Mouse (Mus musculus) neural tube, embryonic 12.5 days (tissue): ENCODE data around the gene Fam32a. TPM values are rescaled to one million over a fixed set of nuclear protein-coding genes. Genes with fewer than 3 reads are reported as not detected.

Experiments used
- ATAC-seq: fragments of 200-750 bp; cut with Nextera tagmentation; 2 replicates; pipeline ENCODE4 v1.8.0; 2017; ENCODE audit warnings: low read depth, mild to moderate bottlenecking, moderate TSS enrichment, moderate library complexity; ENCODE audit not compliant: low FRiP score
- H3K27ac ChIP-seq: fragments of 300-500 bp; sonication (generic); 2 replicates; pipeline ENCODE4 v1.5.1; 2016
- H3K27me3 ChIP-seq: fragments of 300-500 bp; sonication (generic); replicated peaks from 2 replicates; pipeline ENCODE4 v1.6.1; 2016; ENCODE audit warnings: mild to moderate bottlenecking
- H3K36me3 ChIP-seq: fragments of 300-500 bp; sonication (generic); 2 replicates; pipeline ENCODE4 v1.6.1; 2016; ENCODE audit warnings: mild to moderate bottlenecking
- H3K4me1 ChIP-seq: fragments of 300-500 bp; sonication (generic); 2 replicates; pipeline ENCODE4 v1.6.1; 2016
- H3K4me2 ChIP-seq: fragments of 300-500 bp; sonication (generic); replicated peaks from 2 replicates; pipeline ENCODE4 v1.6.1; 2016; ENCODE audit warnings: mild to moderate bottlenecking
- H3K4me3 ChIP-seq: fragments of 300-500 bp; sonication (generic); 2 replicates; pipeline ENCODE4 v1.5.1; 2016
- H3K9ac ChIP-seq: fragments of 300-500 bp; sonication (generic); 2 replicates; pipeline ENCODE4 v1.6.1; 2016; ENCODE audit warnings: mild to moderate bottlenecking
- H3K9me3 ChIP-seq: fragments of 300-500 bp; sonication (generic); 2 replicates; pipeline ENCODE4 v1.6.1; 2016; ENCODE audit warnings: mild to moderate bottlenecking
- WGBS: fragments of 180-500 bp; shearing (Covaris S2); methylation state at CpG from one replicate; pipeline ENCODE4 v1.1.7; 2016; 5-methylcytosine and 5-hydroxymethylcytosine counted together
- polyA plus RNA-seq: library from polyadenylated mRNA; unstranded; fragments of >200 nt; fragmentation: Nextera tagmentation; extraction: Ambion mirVana; gene quantifications from 2 replicates; pipeline ENCODE4 v1.2.1, GENCODE M21; 2016

The Fam32a gene
- polyA plus RNA-seq = 83.4 and 88.8 TPM in 2 replicates

DNA sequence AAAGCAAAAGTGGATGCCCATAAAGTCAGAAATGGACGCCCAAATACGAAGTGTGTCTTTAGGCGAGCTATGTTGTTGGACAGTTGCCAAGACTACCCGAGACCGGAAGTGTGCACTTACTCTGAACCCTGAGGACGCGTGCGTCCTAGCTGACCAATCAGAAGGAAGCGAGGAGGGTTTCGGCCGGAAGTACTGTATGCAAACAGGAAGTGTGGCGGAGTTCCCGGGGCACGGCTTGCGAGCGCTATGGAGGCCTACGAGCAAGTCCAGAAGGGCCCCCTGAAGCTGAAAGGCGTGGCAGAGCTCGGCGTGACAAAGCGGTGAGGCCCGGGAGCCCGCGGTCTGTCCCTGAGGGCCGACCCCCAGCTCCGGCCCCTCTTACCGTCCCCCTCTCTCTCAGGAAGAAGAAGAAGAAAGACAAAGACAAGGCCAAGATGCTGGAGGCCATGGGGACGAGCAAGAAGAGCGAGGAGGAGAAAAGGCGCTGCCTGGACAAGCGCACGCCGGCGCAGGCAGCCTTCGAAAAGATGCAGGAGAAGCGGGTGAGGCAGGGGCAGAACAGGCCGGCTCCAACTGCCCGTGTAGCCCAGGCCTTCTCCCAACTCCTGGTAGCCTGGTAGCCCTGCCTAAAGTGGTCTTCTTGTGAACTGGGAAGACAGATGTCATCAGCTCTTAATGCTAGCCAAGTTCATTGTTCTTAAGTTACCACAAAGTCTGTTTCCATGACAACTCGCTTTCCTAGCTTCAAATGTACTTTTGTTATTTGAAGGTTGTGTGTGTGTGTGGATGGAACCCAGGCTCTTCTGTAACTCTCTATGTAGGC lies at the start of gene Fam32a:
Fam32a (plus strand) TSS at position 190 of the 823 bp plus-strand sequence.
- H3K4me2 ChIP-seq = peak within 1 kb of the TSS; percentile 91
- ATAC-seq = peak; percentile 98
- peak within 1 kb of the TSS; percentile 68 for H3K9ac ChIP-seq
- H3K27me3 ChIP-seq = peaks cover 5% of the 10 kb centered on the region; the same call in 1 of the 2 replicates
- H3K27ac ChIP-seq = 0 out of 2 replicates have a peak within 1 kb of the TSS, but pooled peaks have one; percentile 13
- H3K9me3 ChIP-seq = no peaks in the 10 kb centered on the region
- 15% methylated on average over 39 of the region's 39 CpGs for WGBS
- H3K36me3 ChIP-seq = peaks cover 31% of the 10 kb centered on the region
- peak within 1 kb of the TSS; percentile 77 for H3K4me3 ChIP-seq
- H3K4me1 ChIP-seq = peaks cover 16% of the 10 kb centered on the region

DNA sequence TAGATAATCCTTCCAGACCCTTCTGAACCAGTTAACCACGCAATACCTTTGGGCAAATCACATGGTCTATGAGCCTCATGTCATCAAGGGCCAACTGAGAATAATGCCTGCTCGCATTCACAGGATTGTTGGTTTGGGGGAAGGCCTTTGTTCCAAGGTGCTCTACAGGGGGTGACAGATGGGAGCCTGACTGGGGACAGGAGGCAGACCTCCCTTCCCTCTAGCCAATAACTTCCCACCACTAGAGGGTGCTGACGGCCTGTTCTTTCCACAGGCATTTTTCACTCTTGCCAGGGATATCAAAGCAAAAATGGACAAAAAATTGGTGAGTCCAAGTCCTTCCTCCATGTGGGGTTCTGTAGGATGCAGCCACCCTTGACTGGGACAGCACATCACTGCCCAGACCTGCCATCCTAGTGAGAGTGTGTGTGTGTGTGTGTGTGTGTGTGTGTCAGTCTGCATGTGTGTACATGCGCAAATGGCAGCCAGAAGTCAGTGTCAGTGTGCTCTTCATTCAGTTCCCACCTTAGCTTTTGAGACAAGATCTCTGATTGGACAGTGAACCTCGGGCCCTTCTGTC lies 42.1 kb upstream of the Fam32a start:
- ATAC-seq = peak; percentile 69
- Histone ChIP-seq H3K4me3 (no peak overlapping the region), H3K27ac (no peak overlapping the region), H3K4me2 (no peak overlapping the region), H3K4me1 (no peaks in the 10 kb centered on the region), H3K27me3 (no peaks in the 10 kb centered on the region), H3K9me3 (no peaks in the 10 kb centered on the region), H3K36me3 (peaks cover 94% of the 10 kb centered on the region), H3K9ac (no peak overlapping the region)
- WGBS = 56% methylated on average over 5 of the region's 5 CpGs

DNA sequence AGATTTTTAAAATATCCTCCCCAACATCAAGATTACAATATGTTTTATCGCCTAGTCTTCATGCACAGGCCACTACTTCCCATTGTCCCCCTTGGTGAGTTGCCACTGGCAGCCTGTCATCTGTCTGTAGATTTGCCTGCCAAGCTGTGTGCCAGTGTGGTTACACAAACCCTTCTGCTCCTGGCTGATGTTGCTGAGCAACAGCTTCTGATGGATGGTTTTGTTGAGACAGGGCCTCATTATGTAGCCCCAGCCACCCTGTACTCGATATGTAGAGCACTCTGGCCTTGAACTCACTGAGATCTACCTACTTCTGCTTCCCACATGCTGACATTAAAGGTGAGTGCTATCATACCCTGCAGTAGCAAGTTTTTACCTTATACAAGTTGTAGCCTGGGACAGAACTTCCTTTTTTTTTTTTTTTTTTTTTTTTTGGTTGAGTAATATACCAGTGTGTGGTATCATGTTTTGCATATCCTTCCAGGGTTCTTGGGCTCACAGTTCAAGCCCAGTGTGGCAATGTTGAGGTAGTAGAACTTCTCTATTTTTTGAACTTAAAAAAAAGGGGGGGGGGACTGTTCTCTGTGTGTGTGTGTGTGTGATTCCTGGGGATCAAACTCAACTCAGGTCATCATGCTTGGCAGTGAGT lies 35.9 kb upstream of the Fam32a start:
- H3K27ac ChIP-seq = no peak overlapping the region
- no peaks in the 10 kb centered on the region for H3K9me3 ChIP-seq
- H3K27me3 ChIP-seq = no peaks in the 10 kb centered on the region
- no peak overlapping the region for H3K4me2 ChIP-seq
- H3K9ac ChIP-seq = no peak overlapping the region
- H3K36me3 ChIP-seq = peaks cover 32% of the 10 kb centered on the region
- no peak overlapping the region for H3K4me3 ChIP-seq
- H3K4me1 ChIP-seq = no peaks in the 10 kb centered on the region
- no peak for ATAC-seq
- WGBS = 84% methylated on average over 2 of the region's 2 CpGs

DNA sequence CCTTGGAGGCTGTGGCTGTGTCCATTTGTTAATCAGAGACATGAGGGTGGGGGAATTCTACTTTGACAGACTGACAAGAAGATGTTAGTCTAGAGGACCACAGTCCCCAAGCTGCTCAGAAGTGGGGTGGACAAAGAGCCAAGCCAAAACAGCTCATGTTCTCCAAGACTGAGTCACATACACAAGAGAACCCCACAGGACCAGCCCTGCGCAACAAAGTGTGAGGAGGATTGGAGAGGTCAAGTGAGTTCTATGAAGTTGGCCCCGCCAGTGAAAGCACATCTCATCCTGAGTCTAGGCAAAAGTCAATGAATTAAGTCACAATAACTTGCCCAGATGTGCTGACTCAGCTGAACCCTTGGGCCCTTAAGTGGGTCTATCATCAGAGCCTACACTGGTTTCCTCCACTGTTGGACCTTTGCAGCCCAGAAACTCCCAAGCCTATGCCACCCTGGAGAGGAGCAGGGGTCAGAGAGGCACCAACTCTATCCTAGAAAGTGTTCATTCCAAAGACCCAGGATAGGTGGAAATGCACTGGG lies 31.7 kb upstream of the Fam32a start:
- no peak overlapping the region for H3K4me3 ChIP-seq
- WGBS = 81% methylated on average over 2 of the region's 2 CpGs
- no peaks in the 10 kb centered on the region for H3K27me3 ChIP-seq

DNA sequence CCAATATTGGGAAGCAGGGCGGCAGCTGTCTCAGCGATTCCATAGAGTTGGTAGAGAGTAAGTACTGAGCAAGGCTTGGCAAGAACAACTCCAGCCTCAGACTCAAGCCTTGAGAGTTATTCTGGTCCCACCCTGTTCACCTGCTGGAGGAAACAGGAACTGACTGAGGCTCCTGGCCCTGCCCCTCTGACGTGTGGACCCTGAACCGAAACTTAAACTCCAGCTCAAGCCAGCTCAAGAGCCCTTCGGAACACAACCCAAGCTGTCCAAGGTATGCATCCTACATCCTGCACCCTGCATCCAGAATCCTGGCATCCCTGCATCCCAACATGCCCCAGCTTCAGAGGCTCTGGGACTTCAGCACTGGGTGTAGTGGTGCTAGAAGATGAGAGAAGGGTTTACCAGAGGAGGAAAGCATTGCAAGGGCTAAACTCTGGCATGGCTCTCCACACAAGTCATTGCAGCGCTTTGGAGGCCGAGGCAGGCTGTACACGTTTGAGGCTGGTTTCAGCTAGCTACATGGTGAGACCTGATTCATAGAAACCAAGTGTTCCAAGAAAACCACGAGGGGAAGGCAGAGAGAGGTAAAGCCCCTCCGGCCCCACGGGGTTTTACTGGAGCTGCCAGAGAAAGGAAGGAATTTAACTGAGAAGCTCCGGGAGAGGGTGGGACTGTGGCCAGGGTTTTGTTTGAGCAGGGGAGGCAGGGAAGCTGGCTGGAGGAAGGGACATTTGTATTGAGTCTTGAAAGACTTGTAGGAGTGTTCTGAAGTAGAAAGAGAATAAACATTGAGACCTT lies 29.9 kb upstream of the Fam32a start, which contains the start of gene Hsh2d:
Hsh2d (plus strand) TSS at position 222 of the 798 bp plus-strand sequence.
- Histone ChIP-seq H3K4me1 (no peaks in the 10 kb centered on the region), H3K9ac (no peak within 1 kb of the TSS), H3K27me3 (no peaks in the 10 kb centered on the region), H3K9me3 (no peaks in the 10 kb centered on the region), H3K36me3 (no peaks in the 10 kb centered on the region), H3K27ac (no peak within 1 kb of the TSS), H3K4me2 (no peak within 1 kb of the TSS), H3K4me3 (no peak within 1 kb of the TSS)
- WGBS = 73% methylated on average over 12 of the region's 12 CpGs
- no peak for ATAC-seq

More for the DNA sequence above, 31.7 kb upstream of the Fam32a start:
- Histone ChIP-seq H3K9ac (no peak overlapping the region), H3K36me3 (no peaks in the 10 kb centered on the region), H3K4me1 (no peaks in the 10 kb centered on the region), H3K9me3 (no peaks in the 10 kb centered on the region), H3K4me2 (no peak overlapping the region), H3K27ac (no peak overlapping the region)
- no peak for ATAC-seq

DNA sequence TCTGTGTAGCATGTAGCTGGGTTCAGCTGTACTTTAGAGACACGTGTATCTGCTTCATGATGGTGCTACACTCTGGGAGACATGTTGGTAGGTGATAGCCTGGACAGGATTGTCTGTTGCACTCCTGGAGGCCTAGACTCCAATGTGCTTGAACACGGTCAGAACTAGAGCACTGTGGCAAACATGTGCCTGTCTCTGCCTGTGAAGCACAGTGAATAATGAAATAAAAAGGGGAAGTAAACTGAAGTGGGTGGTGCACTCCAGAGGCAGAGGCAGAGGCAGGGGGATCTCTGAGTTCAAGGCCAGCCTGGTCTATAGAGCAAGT lies 29.4 kb upstream of the Fam32a start:
- Histone ChIP-seq H3K4me2 (no peak overlapping the region), H3K4me1 (no peaks in the 10 kb centered on the region), H3K27me3 (no peaks in the 10 kb centered on the region), H3K9ac (no peak overlapping the region), H3K4me3 (no peak overlapping the region), H3K27ac (no peak overlapping the region), H3K9me3 (no peaks in the 10 kb centered on the region), H3K36me3 (no peaks in the 10 kb centered on the region)
- no peak for ATAC-seq
- 84% methylated on average over 2 of the region's 2 CpGs for WGBS

DNA sequence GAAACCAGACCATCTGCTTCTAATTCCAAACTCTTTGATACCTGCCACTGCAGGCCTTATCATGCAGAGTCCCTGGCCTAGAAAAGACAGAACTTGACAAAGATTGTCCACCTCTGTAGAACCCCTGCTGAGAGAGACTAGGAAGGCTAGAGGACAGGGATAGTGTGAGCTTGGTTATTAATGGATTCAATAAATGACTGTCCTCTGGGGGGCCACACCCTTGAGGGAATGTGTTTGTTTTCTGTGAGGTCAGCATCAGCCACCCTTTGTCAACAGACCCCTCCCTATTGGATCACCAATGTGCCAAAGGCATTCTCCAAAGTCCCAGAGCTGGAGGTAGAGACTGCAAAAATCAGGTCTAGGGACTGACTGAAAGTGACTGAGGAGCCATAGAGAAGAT lies 27.5 kb upstream of the Fam32a start:
- no peaks in the 10 kb centered on the region for H3K36me3 ChIP-seq
- no peaks in the 10 kb centered on the region for H3K9me3 ChIP-seq
- H3K4me2 ChIP-seq = no peak overlapping the region
- H3K4me1 ChIP-seq = no peaks in the 10 kb centered on the region
- H3K27ac ChIP-seq = no peak overlapping the region
- no peak for ATAC-seq
- no peak overlapping the region for H3K9ac ChIP-seq
- H3K4me3 ChIP-seq = no peak overlapping the region
- no peaks in the 10 kb centered on the region for H3K27me3 ChIP-seq

DNA sequence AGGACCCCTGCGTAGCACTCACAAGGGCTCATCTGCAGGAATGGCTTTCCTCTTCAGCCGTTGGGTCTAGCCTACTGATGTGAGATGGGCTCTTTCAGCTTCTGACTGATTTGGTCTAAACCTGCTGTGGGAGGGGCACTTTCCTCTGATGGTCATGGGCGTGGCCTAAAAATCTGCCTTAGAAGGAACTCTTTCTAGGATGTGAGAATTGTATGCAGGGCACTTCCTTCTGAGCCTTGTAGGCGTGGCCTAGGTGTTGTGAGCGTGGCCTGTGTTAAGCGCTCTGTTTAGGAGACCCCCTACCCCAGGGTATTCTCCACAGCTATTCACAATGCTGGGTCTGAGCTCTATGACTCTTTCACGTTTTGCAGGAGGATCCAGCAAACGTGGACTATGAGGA lies 21.5 kb upstream of the Fam32a start:
- ATAC-seq = no peak
- 70% methylated on average over 8 of the region's 8 CpGs for WGBS
- Histone ChIP-seq H3K9ac (no peak overlapping the region), H3K36me3 (no peaks in the 10 kb centered on the region), H3K27ac (no peak overlapping the region), H3K27me3 (no peaks in the 10 kb centered on the region), H3K4me1 (no peaks in the 10 kb centered on the region), H3K4me3 (no peak overlapping the region), H3K4me2 (no peak overlapping the region), H3K9me3 (peaks cover 16% of the 10 kb centered on the region)

DNA sequence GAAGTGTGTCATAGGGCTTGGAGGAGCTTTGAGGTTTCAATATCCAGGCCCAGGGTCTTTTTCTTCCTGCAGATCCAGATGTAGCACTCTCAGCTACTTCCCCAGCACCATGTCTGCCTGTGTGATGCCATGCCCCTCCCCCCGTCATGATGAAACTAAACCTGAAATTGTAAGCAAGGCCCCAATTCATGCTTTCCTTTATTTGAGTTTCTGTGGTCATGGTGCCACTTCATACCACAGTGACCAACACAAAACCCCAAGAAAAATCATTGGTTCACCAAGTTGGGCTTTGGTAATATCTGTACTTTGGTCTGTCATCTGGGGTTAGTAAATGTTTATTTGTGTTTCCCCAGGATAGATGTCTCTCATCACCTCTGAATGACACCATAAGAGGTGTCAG lies 10.9 kb upstream of the Fam32a start:
- ATAC-seq = no peak
- H3K9ac ChIP-seq = no peak overlapping the region
- no peaks in the 10 kb centered on the region for H3K36me3 ChIP-seq
- no peak overlapping the region for H3K27ac ChIP-seq
- H3K9me3 ChIP-seq = peaks cover 15% of the 10 kb centered on the region
- no peak overlapping the region for H3K4me3 ChIP-seq
- 83% methylated on average over 1 of the region's 1 CpGs for WGBS
- no peaks in the 10 kb centered on the region for H3K4me1 ChIP-seq
- no peak overlapping the region for H3K4me2 ChIP-seq
- 0 out of 2 replicates have a peak, but pooled peaks cover 7% of the 10 kb centered on the region for H3K27me3 ChIP-seq

DNA sequence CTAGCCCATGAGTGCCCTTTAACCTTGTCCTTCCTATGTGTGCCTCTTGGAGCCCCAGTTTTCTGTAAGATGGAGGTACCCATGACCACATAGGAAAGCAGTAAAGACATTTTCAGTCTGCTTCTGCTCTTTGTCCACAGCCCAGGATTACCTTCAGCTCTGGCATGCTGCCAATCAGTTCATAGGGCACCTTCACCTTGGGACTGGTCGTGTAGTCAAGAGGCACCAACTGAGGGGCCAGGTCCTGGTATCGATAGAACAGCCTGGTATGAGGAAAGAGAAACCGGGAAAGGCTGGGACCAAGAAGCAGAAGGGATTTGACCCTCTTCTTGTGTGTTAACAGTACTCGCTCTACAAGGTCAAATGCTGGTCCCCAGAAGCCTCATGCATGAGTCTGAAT lies 9.3 kb upstream of the Fam32a start:
- Histone ChIP-seq H3K27ac (no peak overlapping the region), H3K9ac (no peak overlapping the region), H3K4me2 (no peak overlapping the region), H3K27me3 (peaks cover 11% of the 10 kb centered on the region; the same call in 1 of the 2 replicates), H3K4me1 (no peaks in the 10 kb centered on the region), H3K9me3 (0 out of 2 replicates have a peak, but pooled peaks cover under 1% of the 10 kb centered on the region), H3K36me3 (no peaks in the 10 kb centered on the region), H3K4me3 (no peak overlapping the region)
- no peak for ATAC-seq
- 79% methylated on average over 4 of the region's 4 CpGs for WGBS

DNA sequence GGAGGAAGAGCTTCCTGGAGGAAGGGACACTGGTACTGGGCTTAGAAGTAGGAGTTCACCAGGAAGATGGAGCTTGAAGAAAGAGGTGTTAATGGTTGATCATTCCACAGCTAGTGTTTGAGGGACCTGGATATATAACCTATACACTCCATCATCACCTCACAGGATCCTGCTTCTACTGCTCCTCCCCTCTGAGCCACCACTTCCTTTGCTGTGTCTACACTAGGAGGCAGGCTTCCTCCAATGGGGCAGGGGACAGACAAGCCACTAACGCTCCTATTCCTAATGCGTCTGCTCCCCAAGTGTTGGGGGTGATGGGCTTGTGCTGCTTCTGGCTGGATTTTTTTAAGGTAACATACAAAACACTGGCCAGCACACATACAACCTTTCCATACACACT lies 8.8 kb upstream of the Fam32a start:
- Histone ChIP-seq H3K27ac (no peak overlapping the region), H3K36me3 (no peaks in the 10 kb centered on the region), H3K4me1 (no peaks in the 10 kb centered on the region), H3K4me3 (no peak overlapping the region), H3K9me3 (no peaks in the 10 kb centered on the region), H3K27me3 (peaks cover 12% of the 10 kb centered on the region; the same call in 1 of the 2 replicates), H3K9ac (no peak overlapping the region), H3K4me2 (no peak overlapping the region)
- 55% methylated on average over 2 of the region's 2 CpGs for WGBS
- no peak for ATAC-seq
